Mouse (Mus musculus): ENCODE measurements around the gene Zfp954.

The Zfp954 gene

GRCm38 (mm10) chr7:7120921-7121601 lies at the start of gene Zfp954:
TSS of gene Zfp954 (minus strand) at chr7:7121488.
- in situ Hi-C loops (cut with MboI; ENCODE audit: low sequenced_read_pairs), result loop anchor here (25.0 kb wide), 1 partner anchor 734 kb away; the partner anchor contains the start of genes Smim17 and Zfp28

- in situ Hi-C loops (cut with MboI; ENCODE audit: low sequenced_read_pairs), result no loop called here
These were observed 24.8 kb upstream of the Zfp954 start for GRCm38 (mm10) chr7:7145991-7146608.

- in situ Hi-C loops (cut with MboI; ENCODE audit: low sequenced_read_pairs), result loop anchor here (5.0 kb wide), 1 partner anchor 33 kb away; no protein-coding TSS in a partner anchor
These were observed 22.9 kb upstream of the Zfp954 start for GRCm38 (mm10) chr7:7144215-7144614.

- in situ Hi-C loops (cut with MboI; ENCODE audit: low sequenced_read_pairs), result loop anchor here (10.0 kb wide), 1 partner anchor 148 kb away; no protein-coding TSS in a partner anchor
These were observed 15.1 kb upstream of the Zfp954 start, which contains the start of gene Zfp773 for GRCm38 (mm10) chr7:7136379-7136866. TSS of gene Zfp773 (minus strand) at chr7:7136755.

- in situ Hi-C loops (cut with MboI; ENCODE audit: low sequenced_read_pairs), result loop anchor here (10.0 kb wide), 1 partner anchor 152 kb away; no protein-coding TSS in a partner anchor
These were observed 11.5 kb upstream of the Zfp954 start for GRCm38 (mm10) chr7:7132751-7133150.

GRCm38 (mm10) chr7:7130491-7131124 lies 9.3 kb upstream of the Zfp954 start:
- in situ Hi-C loops (cut with MboI; ENCODE audit: low sequenced_read_pairs), result loop anchor here (10.0 kb wide), 1 partner anchor 154 kb away; no protein-coding TSS in a partner anchor

GRCm38 (mm10) chr7:7121602-7121980 lies 303 bp upstream of the Zfp954 start:
- in situ Hi-C loops (cut with MboI; ENCODE audit: low sequenced_read_pairs), result loop anchor here (25.0 kb wide), 1 partner anchor 734 kb away; the partner anchor contains the start of genes Smim17 and Zfp28

GRCm38 (mm10) chr7:7118441-7118840 lies 2.8 kb downstream of the Zfp954 start:
- in situ Hi-C loops (cut with MboI; ENCODE audit: low sequenced_read_pairs), result loop anchor here (25.0 kb wide), 1 partner anchor 731 kb away; the partner anchor contains the start of genes Smim17 and Zfp28

GRCm38 (mm10) chr7:7108501-7108900 lies 12.8 kb downstream of the Zfp954 start:
- in situ Hi-C loops (cut with MboI; ENCODE audit: low sequenced_read_pairs), result loop anchor here (25.0 kb wide), 1 partner anchor 721 kb away; the partner anchor contains the start of genes Smim17 and Zfp28
